Mouse (Mus musculus): Measurements from ENCODE around the gene Nek9. TPM values are rescaled to one million over a fixed set of nuclear protein-coding genes. Genes with fewer than 3 reads are reported as not detected.
A peak's percentile ranks its signal among the peaks of the same experiment; 100 is the strongest.
"Not testable (repeated sequence)": the region's sequence is repeated elsewhere in the genome, so short reads cannot be mapped to it uniquely, and the experiment has no call there.

Nek9 gene
- polyA plus RNA-seq, 1 experiment from 2014 or later: 16.4 TPM

- Histone ChIP-seq H3K4me2 (peak within 1 kb of the TSS; percentile 83), H3K4me3 (peak within 1 kb of the TSS; percentile 59), H3K9ac (peak within 1 kb of the TSS; percentile 65), H3K27me3 (no peaks in the 10 kb centered on the region), H3K4me1 (replicated peaks) (peaks cover 31% of the 10 kb centered on the region), H3K36me3 (no peaks in the 10 kb centered on the region), H3K9me3 (replicated peaks) (no peaks in the 10 kb centered on the region), H3K27ac (peak within 1 kb of the TSS; percentile 77)
- WGBS: 5% methylated on average over 31 of the region's 31 CpGs
- peak; percentile 87 for ATAC-seq (replicated peaks; ENCODE audit: insufficient number of reproducible peaks, insufficient read depth, low FRiP score, low read depth)
Measured at GRCm38 (mm10) chr12:85288486-85289156, 50.5 kb downstream of the Nek9 start, which contains the start of gene Zc2hc1c. Gene Zc2hc1c (plus strand): TSS chr12:85288591.

- 12% methylated on average over 21 of the region's 21 CpGs for WGBS
- Histone ChIP-seq H3K9ac (peak within 1 kb of the TSS; percentile 65), H3K4me1 (replicated peaks) (peaks cover 31% of the 10 kb centered on the region), H3K9me3 (replicated peaks) (no peaks in the 10 kb centered on the region), H3K36me3 (no peaks in the 10 kb centered on the region), H3K4me3 (peak within 1 kb of the TSS; percentile 59), H3K27me3 (no peaks in the 10 kb centered on the region), H3K4me2 (peak within 1 kb of the TSS; percentile 83), H3K27ac (peak within 1 kb of the TSS; percentile 77)
- peak; percentile 58 for ATAC-seq (replicated peaks; ENCODE audit: insufficient number of reproducible peaks, insufficient read depth, low FRiP score, low read depth)
Measured at GRCm38 (mm10) chr12:85287809-85288485, 51.2 kb downstream of the Nek9 start, which contains the start of gene Acyp1. Gene Acyp1 (minus strand): TSS chr12:85288438.

- 39% methylated on average over 2 of the region's 5 CpGs for WGBS
- Histone ChIP-seq H3K9ac (no peak overlapping the region), H3K4me3 (no peak overlapping the region), H3K4me1 (replicated peaks) (peaks cover 27% of the 10 kb centered on the region), H3K27ac (no peak overlapping the region), H3K27me3 (no peaks in the 10 kb centered on the region), H3K4me2 (no peak overlapping the region), H3K36me3 (no peaks in the 10 kb centered on the region), H3K9me3 (replicated peaks) (no peaks in the 10 kb centered on the region)
- ATAC-seq (replicated peaks; ENCODE audit: insufficient number of reproducible peaks, insufficient read depth, low FRiP score, low read depth): no peak
Measured at GRCm38 (mm10) chr12:85286941-85287340, 52.2 kb downstream of the Nek9 start.

- Histone ChIP-seq H3K4me2 (no peak overlapping the region), H3K4me3 (no peak overlapping the region), H3K9me3 (replicated peaks) (no peaks in the 10 kb centered on the region), H3K36me3 (no peaks in the 10 kb centered on the region), H3K4me1 (replicated peaks) (peaks cover 20% of the 10 kb centered on the region), H3K27me3 (no peaks in the 10 kb centered on the region), H3K27ac (no peak overlapping the region), H3K9ac (no peak overlapping the region)
- WGBS: 83% methylated on average over 4 of the region's 4 CpGs
- no peak for ATAC-seq (replicated peaks; ENCODE audit: insufficient number of reproducible peaks, insufficient read depth, low FRiP score, low read depth)
Measured at GRCm38 (mm10) chr12:85284996-85285395, 54.2 kb downstream of the Nek9 start.

GRCm38 (mm10) chr12:85284331-85284730, 54.8 kb downstream of the Nek9 start:
- H3K27ac ChIP-seq: no peak overlapping the region
- H3K9ac ChIP-seq: no peak overlapping the region
- H3K4me2 ChIP-seq: no peak overlapping the region
- no peak for ATAC-seq (replicated peaks; ENCODE audit: insufficient number of reproducible peaks, insufficient read depth, low FRiP score, low read depth)
- no peaks in the 10 kb centered on the region for H3K27me3 ChIP-seq
- peaks cover 18% of the 10 kb centered on the region for H3K4me1 ChIP-seq (replicated peaks)
- no peak overlapping the region for H3K4me3 ChIP-seq
- H3K9me3 ChIP-seq (replicated peaks): no peaks in the 10 kb centered on the region
- WGBS: 61% methylated on average over 8 of the region's 8 CpGs
- no peaks in the 10 kb centered on the region for H3K36me3 ChIP-seq

GRCm38 (mm10) chr12:85281756-85282155, 57.4 kb downstream of the Nek9 start:
- not testable (repeated sequence) for H3K9me3 ChIP-seq (replicated peaks); H3K27me3 ChIP-seq; ATAC-seq (replicated peaks; ENCODE audit: insufficient number of reproducible peaks, insufficient read depth, low FRiP score, low read depth); H3K4me1 ChIP-seq (replicated peaks); H3K4me3 ChIP-seq; H3K36me3 ChIP-seq; H3K27ac ChIP-seq; H3K4me2 ChIP-seq; H3K9ac ChIP-seq
- 92% methylated on average over 2 of the region's 4 CpGs for WGBS

- WGBS: 68% methylated on average over 12 of the region's 12 CpGs
- peak overlapping the region; percentile 61 for H3K4me3 ChIP-seq
- no peaks in the 10 kb centered on the region for H3K36me3 ChIP-seq
- no peak overlapping the region for H3K9ac ChIP-seq
- H3K27ac ChIP-seq: no peak overlapping the region
- H3K4me2 ChIP-seq: peak overlapping the region; percentile 84
- no peaks in the 10 kb centered on the region for H3K9me3 ChIP-seq (replicated peaks)
- ATAC-seq (replicated peaks; ENCODE audit: insufficient number of reproducible peaks, insufficient read depth, low FRiP score, low read depth): no peak
- H3K27me3 ChIP-seq: no peaks in the 10 kb centered on the region
- H3K4me1 ChIP-seq (replicated peaks): peaks cover 8% of the 10 kb centered on the region
Measured at GRCm38 (mm10) chr12:85280845-85281651, 58.1 kb downstream of the Nek9 start.

- H3K9ac ChIP-seq: peak overlapping the region; percentile 72
- no peaks in the 10 kb centered on the region for H3K9me3 ChIP-seq (replicated peaks)
- no peaks in the 10 kb centered on the region for H3K27me3 ChIP-seq
- H3K4me3 ChIP-seq: peak overlapping the region; percentile 61
- H3K36me3 ChIP-seq: no peaks in the 10 kb centered on the region
- peaks cover 8% of the 10 kb centered on the region for H3K4me1 ChIP-seq (replicated peaks)
- under 1% methylated on average over 31 of the region's 31 CpGs for WGBS
- peak overlapping the region; percentile 84 for H3K4me2 ChIP-seq
- H3K27ac ChIP-seq: peak overlapping the region; percentile 72
- peak; percentile 96 for ATAC-seq (replicated peaks; ENCODE audit: insufficient number of reproducible peaks, insufficient read depth, low FRiP score, low read depth)
Measured at GRCm38 (mm10) chr12:85280105-85280844, 58.9 kb downstream of the Nek9 start.

GRCm38 (mm10) chr12:85279396-85280080, 59.6 kb downstream of the Nek9 start:
- WGBS: 7% methylated on average over 10 of the region's 10 CpGs
- no peaks in the 10 kb centered on the region for H3K27me3 ChIP-seq
- H3K9me3 ChIP-seq (replicated peaks): no peaks in the 10 kb centered on the region
- ATAC-seq (replicated peaks; ENCODE audit: insufficient number of reproducible peaks, insufficient read depth, low FRiP score, low read depth): peak; percentile 24; the same call in 1 of the 2 replicates
- peaks cover 8% of the 10 kb centered on the region for H3K4me1 ChIP-seq (replicated peaks)
- H3K4me3 ChIP-seq: peak overlapping the region; percentile 61
- H3K27ac ChIP-seq: peak overlapping the region; percentile 72
- H3K9ac ChIP-seq: peak overlapping the region; percentile 72
- H3K36me3 ChIP-seq: 0 out of 2 replicates have a peak, but pooled peaks cover 3% of the 10 kb centered on the region
- peak overlapping the region; percentile 84 for H3K4me2 ChIP-seq

- Histone ChIP-seq H3K27ac (no peak overlapping the region), H3K4me2 (no peak overlapping the region), H3K9me3 (replicated peaks) (no peaks in the 10 kb centered on the region), H3K4me1 (replicated peaks) (peaks cover 8% of the 10 kb centered on the region), H3K9ac (no peak overlapping the region), H3K4me3 (no peak overlapping the region), H3K36me3 (0 out of 2 replicates have a peak, but pooled peaks cover 4% of the 10 kb centered on the region), H3K27me3 (no peaks in the 10 kb centered on the region)
- 92% methylated on average over 10 of the region's 10 CpGs for WGBS
- no peak for ATAC-seq (replicated peaks; ENCODE audit: insufficient number of reproducible peaks, insufficient read depth, low FRiP score, low read depth)
Measured at GRCm38 (mm10) chr12:85278919-85279318, 60.2 kb downstream of the Nek9 start.

All from heart, embryonic 15.5 days (tissue).